Comparison of ENCODE assay signal across 1 mouse cellular context in the genomic region with DNA sequence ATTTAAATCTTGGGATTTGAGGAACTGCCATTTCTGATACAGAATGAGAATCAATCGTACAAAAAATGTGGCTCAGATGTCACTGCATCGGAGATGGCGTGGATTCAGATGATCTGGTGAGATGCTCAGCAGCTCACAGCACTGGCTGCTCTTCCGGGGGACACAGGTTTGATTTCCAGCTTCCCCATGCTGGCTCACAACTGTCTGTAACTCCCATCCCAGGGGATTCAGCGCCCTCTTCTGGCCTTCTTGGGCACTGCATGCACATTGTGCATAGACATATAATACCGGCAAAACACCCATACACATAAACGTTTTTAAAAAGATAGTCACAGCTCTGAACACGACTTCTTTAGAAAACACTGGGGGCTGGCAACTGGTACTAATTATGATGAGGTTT.
TF ChIP-seq lines count a peak whose summit lies in the region.

No protein-coding gene starts in this region.

TF ChIP-seq in CH12.LX, 34 proteins besides CTCF, POLR2A, EP300 and RAD21:
- TF ChIP-seq CHD1 (IDR thresholded peaks at IDR 0.05; ENCODE audit: low read depth, low read length): no peak
- no peak for TF ChIP-seq RCOR1 (conservative IDR thresholded peaks at IDR 0.05; ENCODE audit: low read depth, low read length)
- TF ChIP-seq ZNF384 (IDR thresholded peaks at IDR 0.05; ENCODE audit: low read depth, low read length): no peak
- TF ChIP-seq SMC3 (IDR thresholded peaks at IDR 0.05; ENCODE audit: low read depth, low read length): 0 out of 2 replicates have a peak, but pooled peaks have one; percentile 12
